Mouse (Mus musculus): ENCODE results near the gene Tmem168.

DNA sequence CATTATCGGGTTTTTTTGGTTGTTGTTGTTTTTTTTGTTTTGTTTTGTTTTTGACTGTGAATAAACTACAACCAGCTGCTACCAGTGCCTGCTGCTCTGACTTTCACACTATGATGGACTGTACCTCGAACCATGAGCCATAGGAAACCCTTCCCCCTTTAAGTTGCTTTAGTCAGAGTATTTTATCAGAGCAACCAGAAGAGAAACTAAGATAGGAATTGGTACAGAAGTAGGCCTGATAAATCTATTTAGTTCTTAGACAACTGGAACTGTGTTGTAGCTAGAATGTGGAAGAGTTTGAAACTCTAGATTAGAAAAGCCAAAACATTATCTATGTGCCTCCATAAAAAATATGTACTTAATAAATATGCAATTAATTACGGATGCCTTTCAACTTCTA, 44.4 kb upstream of the Tmem168 start:
- TF ChIP-seq CTCF (IDR thresholded peaks at IDR 0.05; ENCODE audit: low read depth, low read length) (no peak), POLR2A (IDR thresholded peaks at IDR 0.05; ENCODE audit: extremely low read depth, insufficient read depth, low read length) (no peak)
